Mouse (Mus musculus): ENCODE measurements around the gene Brix1. TPM values are rescaled to one million over a fixed set of nuclear protein-coding genes. Genes with fewer than 3 reads are reported as not detected.
A peak's percentile ranks its signal among the peaks of the same experiment; 100 is the strongest.
"Not testable (repeated sequence)": the region's sequence is repeated elsewhere in the genome, so short reads cannot be mapped to it uniquely, and the experiment has no call there.

Gene Brix1
- 56.5 and 68.1 TPM in 2 replicates for polyA plus RNA-seq (2014; fragmentation: Nextera tagmentation; extraction: Ambion mirVana)

- Histone ChIP-seq H3K9ac (replicated peaks; ENCODE audit: low read depth, low read length) (peak within 1 kb of the TSS; percentile 83), H3K9me3 (ENCODE audit: control insufficient read depth, low read length) (no peaks in the 10 kb centered on the region), H3K4me1 (ENCODE audit: control insufficient read depth, insufficient read depth, low read length) (peaks cover 13% of the 10 kb centered on the region), H3K36me3 (ENCODE audit: control insufficient read depth, insufficient read depth, low read length) (peaks cover 8% of the 10 kb centered on the region; the same call in 1 of the 2 replicates), H3K27ac (ENCODE audit: low read depth, low read length) (peak within 1 kb of the TSS; percentile 80), H3K4me2 (ENCODE audit: low read depth, low read length) (peak within 1 kb of the TSS; percentile 83), H3K4me3 (ENCODE audit: low read depth, low read length) (peak within 1 kb of the TSS; percentile 76), H3K27me3 (ENCODE audit: control insufficient read depth, insufficient read depth, low read length) (no peaks in the 10 kb centered on the region)
- peak; percentile 100 for ATAC-seq (ENCODE audit: low read depth)
- WGBS: under 1% methylated on average over 58 of the region's 58 CpGs
These were observed at the start of gene Brix1, which contains the start of gene Rad1 for GRCm38 (mm10) chr15:10485484-10486364. Brix1 (minus strand) TSS chr15:10485947. Rad1 (plus strand) TSS chr15:10486018.

DNA sequence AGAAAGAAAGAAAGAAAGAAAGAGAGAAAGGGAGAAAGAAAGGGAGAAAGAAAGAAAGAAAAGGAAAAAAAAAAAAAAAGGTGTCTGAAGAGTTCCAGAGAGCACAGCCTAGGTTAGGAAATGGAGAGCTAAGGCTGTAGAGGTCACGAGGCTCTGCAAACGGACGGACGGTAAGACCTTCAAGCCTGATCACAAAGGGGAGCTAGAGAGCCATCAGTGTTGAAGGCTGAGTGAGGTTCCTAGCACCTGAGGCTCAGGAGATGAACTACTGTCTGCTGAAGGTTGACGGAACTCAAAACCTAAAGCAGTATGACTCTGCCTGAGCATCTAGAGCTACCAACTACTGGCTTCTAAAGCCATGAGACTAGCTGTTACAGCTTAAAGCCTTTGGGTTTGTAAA is 48.8 kb upstream of the Brix1 start:
- H3K4me3 ChIP-seq (ENCODE audit: low read depth, low read length): no peak overlapping the region
- no peaks in the 10 kb centered on the region for H3K36me3 ChIP-seq (ENCODE audit: control insufficient read depth, insufficient read depth, low read length)
- ATAC-seq (ENCODE audit: low read depth): no peak
- no peak overlapping the region for H3K9ac ChIP-seq (replicated peaks; ENCODE audit: low read depth, low read length)
- H3K27me3 ChIP-seq (ENCODE audit: control insufficient read depth, insufficient read depth, low read length): no peaks in the 10 kb centered on the region
- no peaks in the 10 kb centered on the region for H3K9me3 ChIP-seq (ENCODE audit: control insufficient read depth, low read length)
- WGBS: 87% methylated on average over 5 of the region's 5 CpGs
- H3K4me1 ChIP-seq (ENCODE audit: control insufficient read depth, insufficient read depth, low read length): no peaks in the 10 kb centered on the region
- H3K27ac ChIP-seq (ENCODE audit: low read depth, low read length): no peak overlapping the region
- H3K4me2 ChIP-seq (ENCODE audit: low read depth, low read length): no peak overlapping the region

- not testable (repeated sequence) for H3K27me3 ChIP-seq (ENCODE audit: control insufficient read depth, insufficient read depth, low read length); H3K4me2 ChIP-seq (ENCODE audit: low read depth, low read length); H3K36me3 ChIP-seq (ENCODE audit: control insufficient read depth, insufficient read depth, low read length); H3K4me3 ChIP-seq (ENCODE audit: low read depth, low read length); H3K9me3 ChIP-seq (ENCODE audit: control insufficient read depth, low read length); H3K4me1 ChIP-seq (ENCODE audit: control insufficient read depth, insufficient read depth, low read length); ATAC-seq (ENCODE audit: low read depth); H3K9ac ChIP-seq (replicated peaks; ENCODE audit: low read depth, low read length); H3K27ac ChIP-seq (ENCODE audit: low read depth, low read length)
- WGBS: 94% methylated on average over 10 of the region's 10 CpGs
These were observed 47.6 kb upstream of the Brix1 start for GRCm38 (mm10) chr15:10533361-10533760.

DNA sequence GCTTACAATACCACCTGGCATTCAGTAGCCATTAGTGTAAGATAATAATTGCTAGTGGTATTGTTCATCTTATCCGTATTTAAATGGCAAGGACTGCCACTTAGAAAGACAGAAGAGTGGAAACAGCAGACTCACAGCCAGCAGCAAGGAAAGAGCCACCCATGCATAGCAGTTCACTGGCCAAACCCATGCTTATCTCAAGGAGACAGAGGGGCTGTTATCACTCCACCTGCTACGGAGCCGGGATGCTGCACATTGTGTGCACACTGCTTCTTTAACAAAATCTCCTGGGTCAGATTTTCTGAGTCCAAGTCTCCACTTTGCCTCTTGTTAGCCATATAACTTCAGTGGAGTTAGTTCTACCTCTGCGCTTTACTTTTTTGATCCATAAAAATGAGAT is 45.6 kb upstream of the Brix1 start:
- WGBS: 92% methylated on average over 4 of the region's 4 CpGs
- Histone ChIP-seq H3K4me3 (ENCODE audit: low read depth, low read length) (no peak overlapping the region), H3K9ac (replicated peaks; ENCODE audit: low read depth, low read length) (no peak overlapping the region), H3K4me2 (ENCODE audit: low read depth, low read length) (no peak overlapping the region), H3K4me1 (ENCODE audit: control insufficient read depth, insufficient read depth, low read length) (no peaks in the 10 kb centered on the region), H3K36me3 (ENCODE audit: control insufficient read depth, insufficient read depth, low read length) (no peaks in the 10 kb centered on the region), H3K9me3 (ENCODE audit: control insufficient read depth, low read length) (no peaks in the 10 kb centered on the region), H3K27ac (ENCODE audit: low read depth, low read length) (no peak overlapping the region), H3K27me3 (ENCODE audit: control insufficient read depth, insufficient read depth, low read length) (no peaks in the 10 kb centered on the region)
- ATAC-seq (ENCODE audit: low read depth): no peak

- Histone ChIP-seq H3K4me3 (ENCODE audit: low read depth, low read length) (no peak overlapping the region), H3K4me1 (ENCODE audit: control insufficient read depth, insufficient read depth, low read length) (no peaks in the 10 kb centered on the region), H3K27me3 (ENCODE audit: control insufficient read depth, insufficient read depth, low read length) (no peaks in the 10 kb centered on the region), H3K4me2 (ENCODE audit: low read depth, low read length) (no peak overlapping the region), H3K9ac (replicated peaks; ENCODE audit: low read depth, low read length) (no peak overlapping the region), H3K36me3 (ENCODE audit: control insufficient read depth, insufficient read depth, low read length) (no peaks in the 10 kb centered on the region), H3K9me3 (ENCODE audit: control insufficient read depth, low read length) (no peaks in the 10 kb centered on the region), H3K27ac (ENCODE audit: low read depth, low read length) (no peak overlapping the region)
- ATAC-seq (ENCODE audit: low read depth): no peak
- WGBS: 89% methylated on average over 1 of the region's 1 CpGs
These were observed 40.1 kb upstream of the Brix1 start for GRCm38 (mm10) chr15:10525896-10526295.

- 90% methylated on average over 7 of the region's 7 CpGs for WGBS
- Histone ChIP-seq H3K27me3 (ENCODE audit: control insufficient read depth, insufficient read depth, low read length) (no peaks in the 10 kb centered on the region), H3K9me3 (ENCODE audit: control insufficient read depth, low read length) (no peaks in the 10 kb centered on the region), H3K36me3 (ENCODE audit: control insufficient read depth, insufficient read depth, low read length) (no peaks in the 10 kb centered on the region), H3K4me3 (ENCODE audit: low read depth, low read length) (no peak overlapping the region), H3K4me1 (ENCODE audit: control insufficient read depth, insufficient read depth, low read length) (no peaks in the 10 kb centered on the region), H3K9ac (replicated peaks; ENCODE audit: low read depth, low read length) (no peak overlapping the region), H3K4me2 (ENCODE audit: low read depth, low read length) (no peak overlapping the region), H3K27ac (ENCODE audit: low read depth, low read length) (no peak overlapping the region)
- no peak for ATAC-seq (ENCODE audit: low read depth)
These were observed 29.4 kb upstream of the Brix1 start for GRCm38 (mm10) chr15:10515166-10515565.

DNA sequence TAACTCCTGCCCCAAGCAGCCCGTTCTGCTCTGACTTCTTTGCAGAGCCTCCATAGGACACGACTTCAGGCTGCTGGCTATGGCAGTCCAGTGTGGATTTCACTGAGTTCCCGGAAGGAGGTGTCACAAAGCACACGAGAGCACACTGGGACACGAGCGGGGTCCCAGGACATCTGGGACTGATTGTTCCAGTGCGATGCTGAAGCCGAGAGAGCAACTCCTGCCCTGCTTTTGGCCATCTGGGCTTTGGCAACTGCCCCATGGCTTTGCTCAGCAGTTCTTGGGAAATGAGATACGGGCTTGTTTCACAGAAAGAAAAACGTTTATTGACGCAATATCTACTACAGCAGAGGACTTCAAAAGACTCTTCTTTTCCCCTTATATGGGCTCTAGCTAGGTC is 20.4 kb upstream of the Brix1 start:
- no peak overlapping the region for H3K27ac ChIP-seq (ENCODE audit: low read depth, low read length)
- WGBS: 65% methylated on average over 11 of the region's 11 CpGs
- ATAC-seq (ENCODE audit: low read depth): no peak
- no peak overlapping the region for H3K4me2 ChIP-seq (ENCODE audit: low read depth, low read length)
- H3K4me3 ChIP-seq (ENCODE audit: low read depth, low read length): no peak overlapping the region
- H3K4me1 ChIP-seq (ENCODE audit: control insufficient read depth, insufficient read depth, low read length): no peaks in the 10 kb centered on the region
- no peaks in the 10 kb centered on the region for H3K27me3 ChIP-seq (ENCODE audit: control insufficient read depth, insufficient read depth, low read length)
- H3K9me3 ChIP-seq (ENCODE audit: control insufficient read depth, low read length): no peaks in the 10 kb centered on the region
- H3K9ac ChIP-seq (replicated peaks; ENCODE audit: low read depth, low read length): no peak overlapping the region
- H3K36me3 ChIP-seq (ENCODE audit: control insufficient read depth, insufficient read depth, low read length): no peaks in the 10 kb centered on the region

- ATAC-seq (ENCODE audit: low read depth): peak; percentile 97
- Histone ChIP-seq H3K4me3 (ENCODE audit: low read depth, low read length) (no peak overlapping the region), H3K4me1 (ENCODE audit: control insufficient read depth, insufficient read depth, low read length) (no peaks in the 10 kb centered on the region), H3K4me2 (ENCODE audit: low read depth, low read length) (no peak overlapping the region), H3K9me3 (ENCODE audit: control insufficient read depth, low read length) (no peaks in the 10 kb centered on the region), H3K9ac (replicated peaks; ENCODE audit: low read depth, low read length) (no peak overlapping the region), H3K27ac (ENCODE audit: low read depth, low read length) (no peak overlapping the region), H3K27me3 (ENCODE audit: control insufficient read depth, insufficient read depth, low read length) (no peaks in the 10 kb centered on the region), H3K36me3 (ENCODE audit: control insufficient read depth, insufficient read depth, low read length) (no peaks in the 10 kb centered on the region)
- WGBS: 56% methylated on average over 11 of the region's 11 CpGs
These were observed 15.3 kb upstream of the Brix1 start for GRCm38 (mm10) chr15:10500838-10501719.

- Histone ChIP-seq H3K4me1 (ENCODE audit: control insufficient read depth, insufficient read depth, low read length) (no peaks in the 10 kb centered on the region), H3K27me3 (ENCODE audit: control insufficient read depth, insufficient read depth, low read length) (no peaks in the 10 kb centered on the region), H3K9ac (replicated peaks; ENCODE audit: low read depth, low read length) (no peak overlapping the region), H3K9me3 (ENCODE audit: control insufficient read depth, low read length) (no peaks in the 10 kb centered on the region), H3K4me3 (ENCODE audit: low read depth, low read length) (no peak overlapping the region), H3K4me2 (ENCODE audit: low read depth, low read length) (no peak overlapping the region), H3K27ac (ENCODE audit: low read depth, low read length) (no peak overlapping the region), H3K36me3 (ENCODE audit: control insufficient read depth, insufficient read depth, low read length) (no peaks in the 10 kb centered on the region)
- WGBS: 92% methylated on average over 5 of the region's 5 CpGs
- ATAC-seq (ENCODE audit: low read depth): no peak
These were observed 14.3 kb upstream of the Brix1 start for GRCm38 (mm10) chr15:10500035-10500434.

Data from neural tube, embryonic 14.5 days (tissue).